Mouse (Mus musculus): ENCODE measurements around the gene Adam6b.
"Not testable (repeated sequence)": the region's sequence is repeated elsewhere in the genome, so short reads cannot be mapped to it uniquely, and the experiment has no call there.

DNA sequence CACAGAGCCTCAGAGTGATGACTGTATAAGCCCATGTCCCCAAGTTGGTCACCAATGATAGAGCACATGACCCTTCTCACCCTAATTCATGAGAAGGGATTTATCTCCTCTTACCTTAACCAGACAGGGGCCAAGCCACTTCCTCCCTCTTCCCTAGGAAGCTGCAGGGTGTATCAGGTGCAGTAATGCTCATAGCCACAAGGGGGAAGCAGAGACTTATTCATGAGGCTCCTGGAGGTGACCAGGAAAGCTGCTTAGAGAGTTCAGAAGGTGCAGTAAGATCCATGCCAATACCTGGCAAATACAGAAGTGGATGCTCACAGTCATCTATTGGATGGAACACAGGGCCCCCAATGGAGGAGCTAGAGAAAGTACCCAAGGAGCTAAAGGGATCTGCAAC, 1.6 kb upstream of the Adam6b start:
- not testable (repeated sequence) for TF ChIP-seq POLR2A (IDR thresholded peaks at IDR 0.05; ENCODE audit: control insufficient read depth, extremely low read depth, insufficient read depth, low read length, poor library complexity); CTCF (IDR thresholded peaks at IDR 0.05; ENCODE audit: borderline replicate concordance, control insufficient read depth, extremely low read depth, insufficient read depth, low read length, poor library complexity)

All from thymus, adult 2 months (tissue).